Mouse (Mus musculus): ENCODE results near the gene 1700088E04Rik.
A peak's percentile ranks its signal among the peaks of the same experiment; 100 is the strongest.

1700088E04Rik gene

DNA sequence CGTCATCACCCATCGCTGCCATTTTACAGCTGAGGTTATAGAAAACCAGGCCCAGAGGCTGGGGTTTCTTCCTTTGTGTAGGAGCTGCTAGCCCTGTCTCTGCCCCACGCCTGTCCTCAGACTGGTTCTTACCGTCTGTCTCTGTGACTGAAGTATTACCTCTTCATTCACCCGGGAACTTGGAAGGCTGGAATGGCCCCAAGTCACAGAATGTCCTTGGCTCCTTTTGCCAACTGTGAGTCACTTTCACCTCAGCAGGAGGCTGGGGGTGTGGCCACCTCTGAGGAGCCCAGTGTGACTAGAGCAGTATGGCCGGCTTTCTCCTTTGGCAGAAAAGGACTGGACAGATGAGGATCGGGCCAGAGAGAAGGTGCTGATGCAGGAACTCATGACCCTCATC, 9.6 kb downstream of the 1700088E04Rik start:
- no peak for DNase-seq (ENCODE audit: low spot score in 2 of 2)

DNA sequence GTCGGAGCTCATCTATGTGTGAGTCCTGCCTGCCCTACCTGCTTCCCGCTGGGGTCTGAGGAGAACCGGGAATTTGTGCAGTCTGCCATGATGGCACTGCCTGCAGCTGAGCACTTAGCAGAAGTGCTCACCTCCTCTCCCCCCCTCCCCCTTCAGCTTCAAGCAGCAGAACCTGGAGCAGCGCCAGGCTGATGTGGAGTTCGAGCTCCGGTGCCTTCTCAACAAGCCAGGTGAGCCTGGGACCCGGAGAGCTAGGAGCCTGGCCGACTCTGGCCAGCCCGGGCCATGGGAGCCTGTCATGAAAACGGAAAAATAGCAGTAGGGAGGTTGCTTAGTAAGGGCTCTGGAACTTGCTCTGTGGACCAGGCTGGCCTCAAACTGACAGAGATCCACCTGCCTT, 10.3 kb downstream of the 1700088E04Rik start:
- DNase-seq (ENCODE audit: low spot score in 2 of 2), result no peak

DNA sequence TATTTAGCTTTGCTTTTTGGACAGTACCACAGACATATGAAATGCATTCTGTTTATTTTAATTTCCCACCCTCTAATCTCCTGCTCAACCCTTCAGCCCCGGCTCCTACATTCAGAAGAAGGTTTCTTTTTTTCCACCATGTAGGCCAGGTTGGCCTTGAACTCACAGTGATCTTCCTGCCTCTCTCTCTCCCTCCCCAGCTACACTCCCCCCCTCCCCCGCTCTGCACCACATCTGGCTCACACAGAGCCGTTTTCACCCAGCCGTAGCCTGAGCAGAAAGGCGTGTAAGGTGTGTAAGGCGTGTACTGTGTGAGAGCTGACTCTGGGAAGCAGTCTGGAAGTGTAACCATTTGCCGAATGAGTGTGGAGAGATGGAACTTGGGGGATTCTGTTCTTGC, 11.7 kb downstream of the 1700088E04Rik start:
- DNase-seq (ENCODE audit: low spot score in 2 of 2), result no peak

DNA sequence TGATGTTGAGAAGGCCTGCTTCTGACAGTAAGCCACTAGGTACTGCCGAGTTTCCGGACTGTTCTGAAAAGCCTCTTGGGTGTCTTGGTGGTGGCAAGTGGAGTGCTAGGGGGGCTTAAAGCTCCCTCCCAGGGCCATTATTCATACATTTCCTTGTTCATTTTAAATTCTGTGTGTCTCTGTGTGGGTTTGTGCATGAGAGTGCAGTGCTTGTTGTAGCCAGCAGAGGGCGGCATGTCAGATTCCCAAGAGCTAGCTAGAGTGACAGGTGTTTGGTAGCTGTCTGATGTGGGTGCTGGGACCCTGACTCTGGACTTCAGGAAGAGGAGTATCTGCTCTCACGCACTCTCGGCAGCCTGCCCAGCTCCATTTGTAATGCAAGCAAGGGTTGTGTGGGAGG, 12.8 kb downstream of the 1700088E04Rik start:
- peak in 1 of 2 experiments; percentile 41 for DNase-seq (ENCODE audit: low spot score in 2 of 2)

DNA sequence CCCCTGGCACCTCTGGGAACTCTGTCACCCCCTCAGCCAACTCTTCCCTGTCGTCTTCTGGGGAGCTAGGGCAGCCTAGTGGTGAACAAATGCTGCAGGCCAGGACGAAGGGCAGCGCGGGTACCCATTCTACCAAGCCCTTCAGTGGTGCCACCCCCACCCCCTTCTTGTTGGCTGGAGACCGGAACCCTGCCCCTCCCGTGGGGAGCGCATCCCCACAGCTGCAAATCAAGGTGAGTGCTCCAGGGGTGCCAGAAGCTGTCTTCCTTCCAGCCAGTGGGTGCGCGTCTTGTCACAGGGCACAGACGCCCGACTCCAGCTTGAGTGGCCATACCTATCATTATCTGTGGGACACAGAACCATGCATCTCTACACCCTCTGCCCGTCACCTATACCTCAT, 14.0 kb downstream of the 1700088E04Rik start:
- no peak for DNase-seq (ENCODE audit: low spot score in 2 of 2)

DNA sequence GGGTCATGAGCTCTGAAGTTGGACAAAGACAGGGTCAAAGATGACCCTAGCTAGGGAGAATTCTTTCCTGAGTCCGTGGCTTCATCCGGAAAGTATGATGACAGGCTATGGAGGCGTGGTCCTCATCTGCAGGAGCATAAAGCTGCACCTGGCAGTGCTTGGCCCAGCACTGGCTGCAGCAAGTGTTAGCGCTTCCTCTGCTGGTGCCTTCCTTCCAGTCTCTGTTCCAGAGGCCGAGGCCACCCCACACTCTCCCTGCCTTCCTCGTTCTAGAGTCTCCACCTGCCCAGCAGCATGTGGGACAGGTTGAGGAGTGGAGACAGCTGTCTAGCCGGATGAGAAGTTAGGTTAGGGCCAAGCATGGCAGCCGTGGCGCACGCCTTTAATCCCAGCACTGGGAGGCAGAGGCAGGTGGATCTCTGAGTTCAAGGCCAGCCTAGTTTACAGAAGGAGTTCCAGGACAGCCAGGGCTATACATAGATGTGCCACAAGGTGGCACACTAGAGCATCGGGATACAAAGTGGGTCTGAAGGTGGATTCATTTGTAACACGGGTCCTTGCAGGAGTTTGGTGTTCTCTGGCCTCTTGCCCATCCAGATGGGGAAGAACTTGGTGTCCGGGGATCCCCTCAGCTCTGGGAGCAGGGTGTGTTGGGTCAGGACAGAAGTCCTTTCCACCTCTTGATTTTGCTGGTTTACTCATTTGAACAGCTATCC, 14.7 kb downstream of the 1700088E04Rik start:
- peak; percentile 39 to 64 for DNase-seq (ENCODE audit: low spot score in 2 of 2)

DNA sequence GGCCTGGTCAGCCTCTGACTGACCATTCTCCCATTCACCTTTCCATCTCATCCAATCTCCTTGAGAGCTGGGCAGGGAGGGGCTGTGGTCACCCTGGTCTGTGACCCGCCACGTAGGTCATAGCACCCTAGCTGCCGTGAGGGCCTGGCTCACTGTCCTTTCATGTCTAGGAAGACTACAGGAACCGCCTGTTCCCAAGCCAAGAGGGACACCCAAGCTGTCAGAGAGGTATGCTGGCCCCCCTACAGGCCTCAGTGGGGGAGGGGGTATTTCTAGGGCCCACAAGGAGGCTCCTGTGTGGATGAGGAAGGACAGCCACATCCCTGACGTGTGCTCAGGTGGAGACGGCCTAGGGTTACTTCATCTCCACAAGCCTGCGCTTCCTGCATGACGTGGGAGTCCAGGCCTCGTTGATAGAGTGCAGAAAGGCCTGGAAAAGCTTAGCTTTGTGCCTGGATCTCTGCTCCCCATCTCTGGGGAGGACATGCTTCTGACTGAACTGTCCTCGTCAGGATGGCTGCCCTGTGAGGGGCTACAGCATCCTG, 16.6 kb downstream of the 1700088E04Rik start:
- no peak for DNase-seq (ENCODE audit: low spot score in 2 of 2)

DNA sequence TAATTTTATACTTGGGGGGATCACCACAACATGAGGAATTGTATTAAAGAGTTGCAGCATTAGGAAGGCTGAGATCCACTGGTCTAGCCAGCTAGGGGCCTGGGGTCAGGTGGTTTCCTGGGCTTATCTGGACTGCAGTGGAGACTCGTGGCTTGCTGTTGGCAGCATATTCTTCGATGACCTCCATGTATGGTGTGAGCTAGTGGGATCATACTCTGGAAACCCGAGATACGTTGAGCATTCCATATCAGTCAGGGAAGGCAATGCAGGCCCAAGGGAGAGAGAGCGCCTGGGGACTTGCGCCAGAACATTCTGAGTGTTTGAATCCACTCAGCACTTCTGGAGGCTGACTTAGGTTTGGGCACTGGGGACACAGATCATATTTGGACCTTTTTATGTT, 17.3 kb downstream of the 1700088E04Rik start:
- DNase-seq (ENCODE audit: low spot score in 2 of 2), result no peak

DNA sequence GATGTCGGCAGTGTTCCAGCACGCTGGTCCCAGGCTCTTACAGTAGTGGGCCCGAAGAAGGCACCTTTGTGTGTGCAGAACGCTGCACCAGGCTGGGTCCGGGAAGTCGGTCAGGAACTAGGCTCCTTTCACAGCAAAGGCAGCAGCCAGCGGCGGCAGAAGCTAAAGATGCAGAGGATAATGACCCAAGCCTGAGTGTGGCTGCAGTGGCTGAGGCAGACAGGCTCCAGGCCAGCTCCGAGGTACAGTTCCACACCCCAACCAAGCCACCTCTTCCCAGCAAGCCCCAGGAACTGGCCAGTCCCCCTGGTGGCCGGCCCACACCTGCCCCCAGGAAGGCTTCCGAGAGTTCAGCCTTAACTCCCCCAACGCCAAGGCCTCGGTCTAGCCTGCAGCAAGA, 18.5 kb downstream of the 1700088E04Rik start:
- DNase-seq (ENCODE audit: low spot score in 2 of 2), result no peak

DNA sequence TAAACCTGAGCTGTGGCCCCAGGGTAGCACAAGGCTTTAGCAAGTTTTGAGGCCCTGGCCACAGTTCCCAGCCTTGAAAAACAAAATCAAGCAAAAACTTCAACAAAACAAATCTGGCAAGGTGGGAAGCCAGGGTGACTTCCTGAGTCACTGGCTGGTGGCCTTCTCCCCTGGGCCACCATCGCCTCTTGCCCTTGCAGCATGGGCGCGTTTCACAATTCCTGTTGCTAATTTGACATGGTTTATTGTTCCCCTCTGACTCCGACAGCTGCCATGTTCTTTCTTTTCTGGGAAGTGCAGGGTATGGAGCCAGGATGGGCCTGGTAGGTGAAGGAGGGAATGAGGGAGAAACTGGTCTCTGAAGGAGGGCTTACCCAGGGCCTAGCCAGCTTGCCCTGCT, 18.9 kb downstream of the 1700088E04Rik start:
- DNase-seq (ENCODE audit: low spot score in 2 of 2), result no peak

DNA sequence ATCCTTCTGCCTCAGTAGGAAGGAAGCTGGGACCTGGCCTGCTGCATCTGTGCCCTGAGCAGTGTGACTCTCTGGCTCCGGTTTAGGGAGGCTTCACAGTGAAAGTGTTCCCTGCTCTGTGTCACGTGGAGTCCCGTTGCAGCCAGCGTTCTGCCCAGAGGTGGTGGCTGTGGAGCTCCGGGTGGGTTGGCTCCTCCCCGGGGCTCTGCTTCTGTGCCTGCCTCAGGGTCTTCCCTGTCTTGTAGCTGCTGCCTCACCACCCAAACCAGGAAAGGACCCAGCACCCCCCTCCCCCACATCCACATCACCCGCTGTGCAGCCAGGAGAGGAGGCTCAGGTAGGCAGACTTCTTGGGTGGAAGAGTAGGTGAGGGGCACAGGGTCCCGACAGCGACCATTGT, 21.6 kb downstream of the 1700088E04Rik start:
- DNase-seq (ENCODE audit: low spot score in 2 of 2), result no peak

DNA sequence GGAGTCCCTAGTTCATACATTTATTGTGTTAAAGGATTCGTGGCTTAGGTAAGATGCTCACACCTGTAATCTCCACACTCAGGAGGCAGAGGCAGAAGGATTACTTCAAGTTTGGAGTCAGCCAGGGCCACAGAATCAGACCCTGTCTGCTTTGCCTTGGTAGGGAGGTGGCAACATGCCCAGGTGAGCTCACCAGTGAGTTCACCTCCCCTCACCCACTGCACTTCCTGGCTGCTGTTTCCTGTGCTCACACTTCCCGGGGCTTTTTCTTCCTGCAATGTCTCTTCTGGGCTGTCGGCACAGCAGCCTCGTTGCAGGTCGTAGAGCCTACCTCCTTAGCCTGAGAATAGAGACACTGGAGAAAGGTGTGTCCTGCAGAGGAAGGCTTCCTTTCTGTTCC, 25.8 kb downstream of the 1700088E04Rik start:
- DNase-seq (ENCODE audit: low spot score in 2 of 2), result no peak

DNA sequence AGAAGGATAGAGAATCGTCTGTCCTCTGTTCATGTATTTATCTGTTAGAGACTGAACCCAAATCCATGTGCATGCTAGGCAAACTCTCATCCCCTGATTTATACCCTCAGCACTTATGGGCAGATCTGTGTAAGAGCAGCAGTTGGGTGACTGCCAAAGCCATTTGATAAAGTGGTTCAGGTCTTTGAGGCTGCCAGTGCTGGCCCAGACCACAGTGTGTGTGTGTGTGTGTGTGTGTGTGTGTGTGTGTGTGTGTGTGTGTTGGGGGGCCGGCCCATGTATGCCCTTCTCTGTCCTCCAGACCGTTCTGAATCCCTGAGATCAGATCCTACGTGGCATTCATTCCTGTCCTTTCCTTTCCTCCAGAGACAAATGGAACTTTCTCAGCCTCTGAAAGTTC, 29.3 kb downstream of the 1700088E04Rik start:
- no peak for DNase-seq (ENCODE audit: low spot score in 2 of 2)

DNA sequence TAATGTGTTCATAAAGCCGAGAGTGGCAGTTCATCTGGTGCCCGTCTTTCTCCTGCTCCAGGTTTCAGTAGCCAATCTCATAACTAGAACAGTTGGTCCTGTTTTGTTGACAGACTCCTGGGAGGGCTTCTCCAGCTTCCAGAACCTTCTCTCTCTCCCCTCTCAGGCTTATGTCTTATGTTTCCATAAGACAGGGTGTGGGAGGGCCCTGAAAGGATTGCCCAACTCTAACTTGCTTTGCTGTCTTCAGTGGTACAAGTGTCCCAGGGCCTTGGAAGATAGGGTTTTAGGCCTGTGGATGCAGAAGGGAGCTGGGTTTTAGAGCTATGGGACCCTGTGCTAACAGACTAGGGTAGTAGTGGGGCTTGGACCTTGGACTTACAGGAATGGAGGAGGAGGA, 30.5 kb downstream of the 1700088E04Rik start:
- no peak for DNase-seq (ENCODE audit: low spot score in 2 of 2)

DNA sequence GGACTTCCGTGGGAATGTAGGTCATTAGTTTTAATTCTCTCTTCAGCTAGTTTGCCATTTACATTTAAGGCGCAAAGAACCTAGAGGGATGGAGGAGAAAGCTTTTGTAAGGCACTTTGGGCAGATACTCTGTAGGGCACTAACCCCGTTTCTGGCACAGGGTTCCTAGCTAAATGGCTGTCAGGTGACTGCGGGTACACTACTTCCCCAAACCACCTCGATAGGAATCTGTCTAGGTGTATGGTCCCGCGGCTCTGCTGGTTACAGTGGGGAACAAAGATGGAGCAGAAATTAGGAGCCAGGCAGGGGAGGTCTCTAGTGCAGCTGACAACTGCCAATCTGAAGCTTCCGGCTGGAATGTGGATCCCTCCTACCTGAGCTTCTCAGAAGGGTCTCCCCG, 31.0 kb downstream of the 1700088E04Rik start:
- DNase-seq (ENCODE audit: low spot score in 2 of 2), result no peak

DNA sequence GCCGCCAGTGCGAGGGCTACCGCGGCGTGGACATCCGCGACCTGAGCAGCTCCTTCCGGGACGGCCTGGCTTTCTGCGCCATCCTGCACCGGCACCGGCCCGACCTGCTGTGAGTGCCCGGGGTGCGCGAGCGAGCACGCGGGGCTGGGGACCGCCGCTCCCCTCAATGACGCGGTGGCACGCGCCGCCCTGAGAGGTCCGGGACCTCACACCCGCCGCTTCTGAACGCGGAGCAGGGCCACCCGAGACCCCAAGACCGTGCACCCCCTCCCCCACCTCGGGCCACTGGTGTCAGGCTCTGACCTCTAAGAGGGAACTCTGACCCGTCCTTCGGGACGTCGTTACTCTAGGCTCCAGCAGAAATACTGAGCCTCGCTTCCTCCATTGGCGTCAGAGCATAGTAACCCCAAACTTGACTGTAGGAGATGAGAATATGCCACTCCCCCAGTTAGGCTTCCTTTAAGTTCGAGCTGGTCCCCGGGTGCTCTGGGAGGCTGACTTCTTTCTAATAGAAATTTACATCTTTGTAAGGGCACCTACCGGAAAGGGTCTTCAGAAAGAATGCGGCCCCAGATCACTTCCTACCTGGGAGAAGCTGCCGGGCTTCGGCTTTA, 31.6 kb downstream of the 1700088E04Rik start:
- DNase-seq (ENCODE audit: low spot score in 2 of 2), result peak; percentile 38 to 51

DNA sequence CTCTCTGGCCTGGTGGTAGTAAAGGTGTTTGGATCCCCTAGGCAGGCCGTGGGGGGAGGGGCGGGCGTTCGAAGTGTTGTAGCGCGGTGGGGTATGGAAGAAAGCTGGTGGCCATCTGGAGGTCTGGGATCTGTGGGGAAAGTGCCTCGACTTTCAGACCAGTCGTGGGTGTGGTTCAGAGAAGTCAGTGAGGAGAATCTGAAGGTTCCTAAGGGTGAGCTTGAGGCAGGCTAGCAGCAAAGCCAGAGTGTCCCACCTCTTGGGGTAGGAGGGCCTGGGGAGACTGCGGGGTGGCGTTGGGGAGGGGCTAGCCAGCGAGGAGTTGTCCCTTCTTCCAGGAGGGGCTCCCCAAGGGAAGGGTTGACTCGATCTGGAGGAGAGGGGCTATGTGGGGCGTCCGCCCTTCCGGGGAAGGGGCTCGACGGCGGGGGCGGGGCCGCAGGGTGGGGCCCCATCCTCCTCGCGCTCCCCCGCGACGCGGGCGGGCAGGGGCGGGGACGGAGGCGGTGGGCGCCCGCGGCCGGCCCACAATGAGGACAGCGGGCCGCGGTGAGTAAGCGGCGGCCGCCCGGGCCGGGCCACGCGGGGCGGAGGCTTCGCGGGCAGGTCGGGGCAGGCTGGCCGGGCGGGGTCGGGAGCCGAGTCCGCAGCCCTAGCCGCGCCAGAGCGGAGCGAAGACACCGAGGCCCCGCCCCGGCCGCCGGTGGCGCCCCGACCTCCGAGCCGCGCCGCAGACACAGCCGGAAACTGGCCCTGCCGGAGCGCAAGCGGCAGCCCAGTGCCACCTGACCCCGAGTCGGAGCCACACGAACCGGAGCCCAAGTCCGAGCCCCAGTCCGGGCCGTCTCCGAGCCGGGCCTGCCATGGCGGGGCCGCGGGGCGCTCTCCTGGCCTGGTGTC, 32.4 kb downstream of the 1700088E04Rik start, which contains the start of gene Micall1:
TSS of gene Micall1 (plus strand) at position 478 of the 900 bp plus-strand sequence.
- DNase-seq (ENCODE audit: low spot score in 2 of 2), result peak; percentile 54 to 76

DNA sequence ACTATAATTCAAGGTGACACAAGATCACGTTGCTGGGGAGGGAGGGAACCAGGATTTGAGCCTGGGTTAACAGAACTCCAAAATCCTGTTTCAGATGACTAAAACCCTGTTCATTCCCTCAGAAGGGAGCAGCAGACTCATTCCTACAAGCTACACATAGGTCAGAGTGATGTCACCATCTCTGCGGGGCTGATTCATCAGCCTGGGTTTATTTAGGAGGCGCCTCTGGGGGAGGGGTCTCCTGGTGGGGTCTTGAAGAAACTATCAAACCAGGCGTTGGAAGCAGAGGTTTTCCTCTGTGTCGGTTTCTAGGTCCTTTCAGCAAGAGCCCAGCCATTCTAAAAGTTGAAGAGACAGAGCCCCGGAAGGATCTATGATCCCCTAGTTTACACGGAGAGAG, 33.1 kb downstream of the 1700088E04Rik start:
- no peak for DNase-seq (ENCODE audit: low spot score in 2 of 2)

DNA sequence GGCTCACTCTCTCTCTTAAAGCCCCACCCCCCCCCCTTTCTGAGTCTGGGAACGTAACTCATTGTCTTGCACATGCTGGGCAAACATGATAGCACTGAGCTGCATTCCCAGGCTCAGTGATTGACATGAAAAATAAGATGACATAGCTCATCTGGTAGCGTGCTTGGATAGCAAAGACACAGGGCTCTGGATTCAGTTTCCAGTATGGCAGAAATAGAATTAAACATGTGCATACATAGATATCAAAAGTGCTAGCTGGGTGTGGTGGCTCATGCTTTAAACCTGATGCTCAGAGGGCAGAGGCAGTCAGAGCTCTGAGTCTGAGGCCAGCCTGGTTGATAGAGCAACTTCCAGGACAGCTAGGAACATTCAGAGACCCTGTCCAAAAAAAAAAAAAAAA, 35.2 kb downstream of the 1700088E04Rik start:
- no peak for DNase-seq (ENCODE audit: low spot score in 2 of 2)

DNA sequence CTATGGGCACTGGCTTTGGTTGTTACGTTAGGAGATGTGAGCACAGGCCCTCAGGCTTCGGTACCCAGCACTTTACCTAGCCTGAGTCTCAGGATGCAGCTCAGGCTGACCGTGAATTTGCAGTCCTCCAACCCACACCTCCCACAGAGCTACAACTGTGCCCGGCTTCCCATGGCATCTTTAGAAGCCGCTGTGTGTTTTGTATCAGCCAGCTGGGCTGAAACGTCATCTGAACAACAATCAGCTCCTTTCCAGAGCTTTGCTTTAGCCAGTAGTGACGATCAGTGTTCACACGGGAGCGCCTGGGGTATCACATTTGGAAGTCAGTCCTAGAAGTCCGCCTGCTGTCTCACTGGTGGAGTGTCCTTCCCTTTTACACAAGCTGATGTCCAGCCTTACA, 37.8 kb downstream of the 1700088E04Rik start:
- DNase-seq (ENCODE audit: low spot score in 2 of 2), result no peak

DNA sequence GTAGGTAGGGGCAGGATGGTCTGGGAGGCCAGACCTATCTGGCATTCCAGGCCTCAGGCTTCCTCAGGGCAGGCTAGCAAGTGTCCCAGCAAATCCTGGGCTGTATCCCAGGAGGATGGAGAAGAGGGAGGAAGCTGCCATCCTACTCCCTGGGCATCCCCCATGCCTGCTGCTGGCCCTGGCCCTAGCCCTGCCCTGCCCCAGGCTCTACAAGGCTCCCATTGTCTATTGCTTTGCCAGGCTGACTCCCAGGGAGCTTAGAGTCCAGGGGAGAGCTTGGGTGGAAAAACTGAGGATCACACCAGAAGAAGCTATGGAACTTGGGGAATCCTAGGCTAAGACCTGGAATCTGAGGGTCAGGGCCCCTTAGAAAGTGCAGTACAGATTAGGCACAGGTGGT, 39.5 kb downstream of the 1700088E04Rik start:
- DNase-seq (ENCODE audit: low spot score in 2 of 2), result no peak

DNA sequence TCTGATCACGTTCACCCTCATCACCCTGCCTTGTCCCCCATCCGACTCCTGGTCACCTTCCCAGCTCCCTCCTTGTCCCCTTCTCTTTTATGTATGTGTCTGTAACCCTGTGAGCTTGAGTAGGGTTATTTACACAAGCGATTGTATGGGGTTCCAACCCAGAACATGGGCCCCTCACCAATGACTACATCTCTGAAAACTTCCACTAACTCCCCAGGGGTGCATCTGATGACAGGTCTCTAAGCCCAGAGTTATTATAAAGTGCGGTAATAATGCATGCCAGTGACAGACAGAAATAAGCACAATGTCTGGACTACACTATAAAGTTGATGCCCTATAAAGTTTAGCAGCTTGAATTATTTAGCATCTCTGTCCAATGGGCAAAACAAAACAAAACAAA, 40.7 kb downstream of the 1700088E04Rik start:
- DNase-seq (ENCODE audit: low spot score in 2 of 2), result no peak

Data from spleen, postnatal 10 days (tissue).